In the genomic region with DNA sequence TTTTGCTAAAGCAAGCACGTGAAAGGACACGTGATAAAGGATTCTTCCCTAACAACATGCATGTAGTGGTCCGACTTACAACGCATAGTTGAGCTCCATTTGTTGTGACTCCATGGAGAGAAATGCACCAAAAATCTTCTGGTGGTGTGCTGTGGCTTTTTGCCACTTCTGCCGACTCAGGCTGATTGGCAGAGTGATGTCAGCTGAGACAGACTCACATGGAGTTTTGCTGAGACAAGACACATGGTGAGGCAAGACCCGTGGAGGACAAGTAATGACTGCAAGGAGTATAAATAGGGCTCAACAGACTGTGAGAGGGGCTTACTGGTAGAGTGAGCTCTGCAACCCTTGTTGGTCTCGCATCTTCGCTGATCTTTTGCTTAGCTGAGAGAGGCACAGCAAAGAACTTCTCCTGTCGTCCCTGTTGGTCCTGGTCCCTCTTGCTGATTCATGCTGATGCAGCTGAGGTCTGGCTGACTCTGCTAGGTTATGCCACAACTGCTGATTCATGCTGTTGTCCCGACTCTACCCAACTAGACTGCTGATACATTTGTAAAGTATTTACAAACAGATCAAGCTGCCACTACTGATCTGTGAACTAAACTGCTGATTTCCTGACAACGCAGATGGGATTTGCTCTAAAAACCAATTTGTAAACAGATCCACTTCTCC, we compare ENCODE assay signal across 19 mouse cellular contexts. TPM values are rescaled to one million over a fixed set of nuclear protein-coding genes. Genes with fewer than 3 reads are reported as not detected.
DNase-seq lines count a peak whose midpoint lies in the region; ATAC-seq and TF ChIP-seq lines count a peak whose summit lies in the region.
"Had no signal": no experiment of that assay in that cellular context is flagged by ENCODE, and none has a peak within 500 bp of the region (broad histone marks: within the 10 kb centered on the region; RNA-seq: fewer than 3 reads in every experiment).

No protein-coding gene starts in this region.

- no peak for DNase-seq in heart, postnatal 4 days
- peak; percentile 60 for DNase-seq in MEL (ENCODE audit: low read depth, low spot score)
- no peak for DNase-seq in cerebellum, adult 18-20 months
- no peak for DNase-seq in lung, postnatal 10 days
- no peak for DNase-seq in kidney, postnatal 4 days
- DNase-seq: cerebellum, adult 11-12 months; gastrocnemius, adult 2 months; heart, postnatal 36 days; right cerebral cortex, adult 18-20 months; thymus, postnatal 25 days had no signal

- no peak overlapping the region for H3K9ac ChIP-seq in heart, embryonic 13.5 days
- no peak overlapping the region for H3K9ac ChIP-seq in MEL (ENCODE audit: control insufficient read depth, low read depth, low read length, poor library complexity, severe bottlenecking)
- no peak overlapping the region for H3K9ac ChIP-seq in liver, embryonic 15.5 days
- H3K9ac ChIP-seq: embryonic facial prominence, embryonic 13.5 days; forebrain, embryonic 15.5 days; limb, embryonic 15.5 days; midbrain, embryonic 12.5 days had no signal

- H3K9me3 ChIP-seq in heart, embryonic 13.5 days: no peaks in the 10 kb centered on the region
- no peaks in the 10 kb centered on the region for H3K9me3 ChIP-seq in MEL (replicated peaks; ENCODE audit: insufficient read depth, low read length)
- H3K9me3 ChIP-seq in liver, embryonic 15.5 days (replicated peaks): no peaks in the 10 kb centered on the region
- H3K9me3 ChIP-seq: embryonic facial prominence, embryonic 13.5 days; forebrain, embryonic 15.5 days; limb, embryonic 15.5 days; midbrain, embryonic 12.5 days had no signal

- TF ChIP-seq EP300 in MEL (IDR thresholded peaks at IDR 0.05; ENCODE audit: low read depth in 1 of 2, low read length in 2 of 2): no peak

- no peak for TF ChIP-seq RAD21 in MEL (IDR thresholded peaks at IDR 0.05; ENCODE audit: low read depth, low read length)

- 77% methylated on average over 11 of the region's 11 CpGs for WGBS in heart, embryonic 13.5 days
- WGBS in liver, embryonic 15.5 days (ENCODE audit: insufficient replicate concordance): 50% methylated on average over 11 of the region's 11 CpGs

- ATAC-seq in heart, embryonic 13.5 days (ENCODE audit: extremely low read depth, insufficient number of reproducible peaks, low FRiP score, low TSS enrichment): peak; percentile 69; the same call in 1 of the 2 replicates
- ATAC-seq in erythroblast, adult 5-6 weeks (replicated peaks; ENCODE audit: low FRiP score, poor library complexity, severe bottlenecking): peak; percentile 86
- ATAC-seq in liver, embryonic 15.5 days (ENCODE audit: insufficient read depth): peak; percentile 89
- ATAC-seq: forebrain, embryonic 15.5 days had no signal

- H3K79me2 ChIP-seq in MEL (ENCODE audit: control insufficient read depth, insufficient read depth, low read length, poor library complexity): no peaks in the 10 kb centered on the region

- H3K4me3 ChIP-seq in heart, embryonic 13.5 days: no peak overlapping the region
- H3K4me3 ChIP-seq in MEL (ENCODE audit: control insufficient read depth in 1 of 2, insufficient read depth in 1 of 2, low read depth in 2 of 2, low read length in 2 of 2): no peak overlapping the region
- no peak overlapping the region for H3K4me3 ChIP-seq in liver, embryonic 15.5 days (replicated peaks)
- H3K4me3 ChIP-seq: embryonic facial prominence, embryonic 13.5 days; forebrain, embryonic 15.5 days; gastrocnemius, adult 2 months; layer of hippocampus, adult 2 months; limb, embryonic 15.5 days; midbrain, embryonic 12.5 days had no signal

- H3K4me1 ChIP-seq in heart, embryonic 13.5 days: peaks cover 50% of the 10 kb centered on the region
- H3K4me1 ChIP-seq in MEL (ENCODE audit: control insufficient read depth in 1 of 2, insufficient read depth in 2 of 2, low read length in 2 of 2): peaks cover 0 to 4% of the 10 kb centered on the region in 2 experiments; a peak in 1 of 4 replicates
- 0 out of 2 replicates have a peak, but pooled peaks cover 4% of the 10 kb centered on the region for H3K4me1 ChIP-seq in liver, embryonic 15.5 days (replicated peaks)
- H3K4me1 ChIP-seq: forebrain, embryonic 15.5 days; midbrain, embryonic 12.5 days had no signal

- H3K27me3 ChIP-seq in heart, embryonic 13.5 days (replicated peaks): no peaks in the 10 kb centered on the region
- no peaks in the 10 kb centered on the region for H3K27me3 ChIP-seq in MEL (ENCODE audit: control insufficient read depth in 1 of 2, insufficient read depth in 2 of 2, low read length in 2 of 2)
- peaks cover 7% of the 10 kb centered on the region; the same call in 1 of the 2 replicates for H3K27me3 ChIP-seq in liver, embryonic 15.5 days
- H3K27me3 ChIP-seq: CH12.LX; embryonic facial prominence, embryonic 13.5 days; forebrain, embryonic 15.5 days; limb, embryonic 15.5 days; midbrain, embryonic 12.5 days had no signal

- no peak for TF ChIP-seq CTCF in MEL (IDR thresholded peaks at IDR 0.05 in 2 of 3, conservative IDR thresholded peaks at IDR 0.05 in 1 of 3; ENCODE audit: control insufficient read depth in 1 of 3, insufficient read depth in 1 of 3, low read depth in 2 of 3, low read length in 3 of 3, poor library complexity in 1 of 3, severe bottlenecking in 1 of 3)

- 0 out of 2 replicates have a peak, but pooled peaks cover 10% of the 10 kb centered on the region for H3K36me3 ChIP-seq in heart, embryonic 13.5 days
- H3K36me3 ChIP-seq in MEL (ENCODE audit: control insufficient read depth in 1 of 2, insufficient read depth in 2 of 2, low read length in 2 of 2): no peaks in the 10 kb centered on the region
- H3K36me3 ChIP-seq in liver, embryonic 15.5 days (replicated peaks): no peaks in the 10 kb centered on the region
- H3K36me3 ChIP-seq: embryonic facial prominence, embryonic 13.5 days; forebrain, embryonic 15.5 days; limb, embryonic 15.5 days; midbrain, embryonic 12.5 days had no signal

- H3K27ac ChIP-seq in heart, embryonic 13.5 days (replicated peaks): peak overlapping the region; percentile 65
- H3K27ac ChIP-seq in MEL (ENCODE audit: control insufficient read depth, low read depth, low read length): no peak overlapping the region
- H3K27ac ChIP-seq in liver, embryonic 15.5 days (replicated peaks): peak overlapping the region; percentile 64
- H3K27ac ChIP-seq: embryonic facial prominence, embryonic 13.5 days; forebrain, embryonic 15.5 days; gastrocnemius, adult 2 months; layer of hippocampus, adult 2 months; limb, embryonic 15.5 days; midbrain, embryonic 12.5 days had no signal

- no peak for TF ChIP-seq POLR2A in MEL (IDR thresholded peaks at IDR 0.05; ENCODE audit: control insufficient read depth in 1 of 2, insufficient read depth in 1 of 2, low read depth in 1 of 2, low read length in 2 of 2, poor library complexity in 1 of 2)

- peak overlapping the region; percentile 24; the same call in 1 of the 2 replicates for H3K4me2 ChIP-seq in heart, embryonic 13.5 days
- no peak overlapping the region; the same call in 1 of the 2 replicates for H3K4me2 ChIP-seq in liver, embryonic 15.5 days
- H3K4me2 ChIP-seq: embryonic facial prominence, embryonic 13.5 days; forebrain, embryonic 15.5 days; limb, embryonic 15.5 days; midbrain, embryonic 12.5 days had no signal

TF ChIP-seq in MEL, 35 proteins besides CTCF, POLR2A, EP300 and RAD21 (continues in another document):
- TF ChIP-seq TCF12 (IDR thresholded peaks at IDR 0.05; ENCODE audit: low read depth, low read length) (no peak), MYB (IDR thresholded peaks at IDR 0.05; ENCODE audit: low read depth, low read length) (no peak), KAT2A (conservative IDR thresholded peaks at IDR 0.05; ENCODE audit: low read depth, low read length) (no peak), E2F4 (IDR thresholded peaks at IDR 0.05; ENCODE audit: borderline replicate concordance, low read depth, low read length) (no peak), NELFE (IDR thresholded peaks at IDR 0.05; ENCODE audit: low read depth, low read length) (no peak), NRF1 (IDR thresholded peaks at IDR 0.05; ENCODE audit: insufficient read depth, low read depth, low read length, poor library complexity, severe bottlenecking) (no peak), HCFC1 (IDR thresholded peaks at IDR 0.05; ENCODE audit: low read depth, low read length) (no peak), MXI1 (IDR thresholded peaks at IDR 0.05; ENCODE audit: low read depth, low read length) (no peak), MAFK (IDR thresholded peaks at IDR 0.05; ENCODE audit: borderline replicate concordance, low read depth, low read length) (0 out of 2 replicates have a peak, but pooled peaks have one; percentile 20), CHD2 (IDR thresholded peaks at IDR 0.05; ENCODE audit: low read length) (no peak), POLR2AphosphoS2 (IDR thresholded peaks at IDR 0.05; ENCODE audit: low read length) (no peak)

RNA-seq across cellular contexts. Expression of gene Papolb, which starts 8.5 kb away (rescaled TPM):
- polyA plus RNA-seq in heart, embryonic 13.5 days (2015; fragmentation: Nextera tagmentation; extraction: Ambion mirVana): 0.12 and 0.17 TPM in 2 replicates
- under 1 TPM; 0.18 to 0.19 TPM for total RNA-seq in heart, postnatal 4 days (2021)
- not detected in 2 replicates for total RNA-seq in MEL (2012; rRNA removed)
- polyA plus RNA-seq in MEL (2012; ENCODE audit: insufficient read depth in 1 of 2, insufficient read length in 2 of 2, low read depth in 1 of 2, low replicate concordance in 2 of 2, missing spikeins in 1 of 2): not detected
- not detected in 2 replicates for total RNA-seq in erythroblast, adult 5-6 weeks (2015; ENCODE audit: low replicate concordance)
- not detected in 2 replicates for total RNA-seq in erythroblast, adult 5-6 weeks (2017; ENCODE audit: low replicate concordance)
- polyA plus RNA-seq in liver, embryonic 15.5 days (2015; fragmentation: Nextera tagmentation; extraction: Ambion mirVana): not detected in 2 replicates
- total RNA-seq: CH12.LX had no signal

RNA-seq across cellular contexts. Expression of gene Radil, which starts 29.6 kb away (rescaled TPM):
- polyA plus RNA-seq in heart, embryonic 13.5 days (2015; fragmentation: Nextera tagmentation; extraction: Ambion mirVana): 9.6 and 10.7 TPM in 2 replicates
- 1 to 10 TPM; 3.7 to 5.6 TPM for total RNA-seq in heart, postnatal 4 days (2021)
- 0.26 and 0.27 TPM in 2 replicates for total RNA-seq in MEL (2012; rRNA removed)
- polyA plus RNA-seq in MEL (2012; ENCODE audit: insufficient read depth in 1 of 2, insufficient read length in 2 of 2, low read depth in 1 of 2, low replicate concordance in 2 of 2, missing spikeins in 1 of 2): under 1 TPM in 1 of 2 experiments, not detected in 1; 0.07 TPM
- total RNA-seq in erythroblast, adult 5-6 weeks (2015; ENCODE audit: low replicate concordance): not detected in 2 replicates
- total RNA-seq in erythroblast, adult 5-6 weeks (2017; ENCODE audit: low replicate concordance): not detected in 2 replicates
- polyA plus RNA-seq in liver, embryonic 15.5 days (2015; fragmentation: Nextera tagmentation; extraction: Ambion mirVana): 0.07 and 0.10 TPM in 2 replicates
- total RNA-seq: CH12.LX had no signal

RNA-seq across cellular contexts. Expression of gene Ap5z1, which starts 57.6 kb away (rescaled TPM):
- polyA plus RNA-seq in heart, embryonic 13.5 days (2015; fragmentation: Nextera tagmentation; extraction: Ambion mirVana): 6.9 and 7.4 TPM in 2 replicates
- total RNA-seq in heart, postnatal 4 days (2021): 1 to 10 TPM; 6.0 to 8.2 TPM
- total RNA-seq in MEL (2012; rRNA removed): 4.4 and 5.1 TPM in 2 replicates
- 10 to 100 TPM in 1 of 2 experiments, not detected in 1; 13.5 TPM for polyA plus RNA-seq in MEL (2012; ENCODE audit: insufficient read depth in 1 of 2, insufficient read length in 2 of 2, low read depth in 1 of 2, low replicate concordance in 2 of 2, missing spikeins in 1 of 2)
- total RNA-seq in erythroblast, adult 5-6 weeks (2015; ENCODE audit: low replicate concordance): 4.2 and 4.8 TPM in 2 replicates
- 3.3 and 3.7 TPM in 2 replicates for total RNA-seq in erythroblast, adult 5-6 weeks (2017; ENCODE audit: low replicate concordance)
- 4.2 and 5.6 TPM in 2 replicates for polyA plus RNA-seq in liver, embryonic 15.5 days (2015; fragmentation: Nextera tagmentation; extraction: Ambion mirVana)
